Mouse (Mus musculus) liver, embryonic 14.5 days (tissue): ENCODE data around the gene Nlrp1b. TPM values are rescaled to one million over a fixed set of nuclear protein-coding genes. Genes with fewer than 3 reads are reported as not detected.

Source experiments
- ATAC-seq: fragments of 200-750 bp; cut with Nextera tagmentation; 2 replicates; pipeline ENCODE4 v1.8.0; 2017; ENCODE audit warnings: moderate number of reproducible peaks, mild to moderate bottlenecking, moderate library complexity; ENCODE audit not compliant: insufficient read depth
- DNase-seq, 3 experiments: peaks; one replicate each; pipeline ENCODE4 v3.0.0-alpha.2; 2012 to 2013; ENCODE audit warnings: low read depth in 3 of 3, low spot score in 3 of 3
- H3K27ac ChIP-seq: fragments of 300-500 bp; sonication (generic); 2 replicates; pipeline ENCODE4 v1.5.1; 2014; ENCODE audit warnings: moderate library complexity, mild to moderate bottlenecking, control low read depth, inconsistent platforms
- H3K27me3 ChIP-seq: fragments of 300-500 bp; sonication (generic); 2 replicates; pipeline ENCODE4 v1.6.1; 2014; ENCODE audit warnings: mild to moderate bottlenecking, low read length, moderate library complexity; ENCODE audit not compliant: control insufficient read depth, insufficient read depth
- H3K36me3 ChIP-seq: fragments of 300-500 bp; sonication (generic); replicated peaks from 2 replicates; pipeline ENCODE4 v1.6.1; 2014; ENCODE audit warnings: low read depth; ENCODE audit not compliant: control insufficient read depth, insufficient read depth
- H3K4me1 ChIP-seq, 2 experiments: fragments of 200-500 bp in 1 of 2; fragments of 300-500 bp in 1 of 2; sonication (generic) in 1 of 2; replicated peaks; 2 replicates each; pipeline ENCODE4 v1.6.1; 2012 to 2014; ENCODE audit warnings: antibody characterized with exemption in 1 of 2, inconsistent platforms in 1 of 2, low read length in 1 of 2; ENCODE audit not compliant: control insufficient read depth in 2 of 2, insufficient read depth in 2 of 2
- H3K4me2 ChIP-seq: fragments of 300-500 bp; sonication (generic); 2 replicates; pipeline ENCODE4 v1.6.1; 2014; ENCODE audit warnings: low read depth, mild to moderate bottlenecking, control low read depth, moderate library complexity
- H3K4me3 ChIP-seq, 2 experiments: fragments of 200-500 bp in 1 of 2; fragments of 300-500 bp in 1 of 2; sonication (generic) in 1 of 2; 2 replicates each; pipeline ENCODE4 v1.5.1; 2012 to 2014; ENCODE audit warnings: low read depth in 2 of 2, low read length in 2 of 2, mild to moderate bottlenecking in 2 of 2, control low read depth in 1 of 2, inconsistent platforms in 1 of 2, moderate library complexity in 1 of 2; ENCODE audit not compliant: insufficient read depth in 1 of 2
- H3K9ac ChIP-seq: fragments of 300-500 bp; sonication (generic); replicated peaks from 2 replicates; pipeline ENCODE4 v1.6.1; 2014; ENCODE audit warnings: mild to moderate bottlenecking, control low read depth, moderate library complexity
- H3K9me3 ChIP-seq: fragments of 300-500 bp; sonication (generic); 2 replicates; pipeline ENCODE4 v1.6.1; 2016; ENCODE audit warnings: low read length, mixed read lengths; ENCODE audit not compliant: control insufficient read depth
- CTCF ChIP-seq: IDR thresholded peaks from 2 replicates; pipeline ENCODE4 v1.5.1; 2016; ENCODE audit warnings: antibody characterized with exemption, low read depth, control low read depth
- EP300 ChIP-seq: IDR thresholded peaks from 2 replicates; pipeline ENCODE4 v1.6.1; 2016; ENCODE audit warnings: antibody characterized with exemption, low read depth
- WGBS: fragments of 180-500 bp; shearing (Covaris S2); extraction: QIAGEN DNeasy Blood & Tissue Kit; methylation state at CpG from one replicate; pipeline ENCODE4 v1.1.7; 2014; ENCODE audit not compliant: insufficient replicate concordance; 5-methylcytosine and 5-hydroxymethylcytosine counted together
- polyA plus RNA-seq, 2 experiments: library from polyadenylated mRNA; depleted of rRNA in 1 of 2; stranded (reverse) in 1 of 2; unstranded in 1 of 2; fragments of >200 nt; fragmentation: Nextera tagmentation in 1 of 2; extraction: Ambion mirVana in 1 of 2; gene quantifications; 2 replicates each; pipeline versions ENCODE4 v1.2.1 to v1.2.3; 2012 to 2014

Gene Nlrp1b
- 0.10 and 0.11 TPM in 2 replicates for polyA plus RNA-seq (2012; rRNA removed)
- polyA plus RNA-seq (2014; fragmentation: Nextera tagmentation; extraction: Ambion mirVana): 0.04 TPM in 1 of 2 replicates, not detected in the other

- ATAC-seq (no peak), DNase-seq (peak in 1 of 3 experiments; percentile 16)
- Histone ChIP-seq H3K27ac (no peak within 1 kb of the TSS), H3K27me3 (no peaks in the 10 kb centered on the region), H3K4me2 (no peak within 1 kb of the TSS), H3K4me1 (peaks cover 0 to 5% of the 10 kb centered on the region in 2 experiments; a peak in 2 of 4 replicates), H3K9ac (no peak within 1 kb of the TSS), H3K4me3 (no peak within 1 kb of the TSS), H3K9me3 (no peaks in the 10 kb centered on the region), H3K36me3 (no peaks in the 10 kb centered on the region)
- TF ChIP-seq CTCF (no peak), EP300 (no peak)
- 35% methylated on average over 2 of the region's 2 CpGs for WGBS
Observed at GRCm38 (mm10) chr11:71230684-71231480, at the start of gene Nlrp1b. Nlrp1b (minus strand) TSS chr11:71230733.

GRCm38 (mm10) chr11:71261036-71261435 is 30.5 kb upstream of the Nlrp1b start:
- Histone ChIP-seq H3K36me3 (no peaks in the 10 kb centered on the region), H3K4me2 (no peak overlapping the region), H3K27me3 (no peaks in the 10 kb centered on the region), H3K9ac (no peak overlapping the region), H3K9me3 (no peaks in the 10 kb centered on the region), H3K4me1 (no peaks in the 10 kb centered on the region), H3K27ac (no peak overlapping the region), H3K4me3 (no peak overlapping the region)
- DNase-seq: no peak
- TF ChIP-seq EP300 (no peak), CTCF (no peak)
- no peak for ATAC-seq
- 42% methylated on average over 3 of the region's 3 CpGs for WGBS

GRCm38 (mm10) chr11:71251333-71251732 is 20.8 kb upstream of the Nlrp1b start:
- TF ChIP-seq EP300: no peak
- no peak for TF ChIP-seq CTCF
- Histone ChIP-seq H3K4me2 (no peak overlapping the region), H3K4me3 (no peak overlapping the region), H3K27me3 (no peaks in the 10 kb centered on the region), H3K27ac (no peak overlapping the region), H3K4me1 (no peaks in the 10 kb centered on the region), H3K9ac (no peak overlapping the region), H3K36me3 (no peaks in the 10 kb centered on the region), H3K9me3 (no peaks in the 10 kb centered on the region)
- no peak for ATAC-seq
- peak in 1 of 3 experiments; percentile 31 for DNase-seq
- 14% methylated on average over 5 of the region's 5 CpGs for WGBS

DNA sequence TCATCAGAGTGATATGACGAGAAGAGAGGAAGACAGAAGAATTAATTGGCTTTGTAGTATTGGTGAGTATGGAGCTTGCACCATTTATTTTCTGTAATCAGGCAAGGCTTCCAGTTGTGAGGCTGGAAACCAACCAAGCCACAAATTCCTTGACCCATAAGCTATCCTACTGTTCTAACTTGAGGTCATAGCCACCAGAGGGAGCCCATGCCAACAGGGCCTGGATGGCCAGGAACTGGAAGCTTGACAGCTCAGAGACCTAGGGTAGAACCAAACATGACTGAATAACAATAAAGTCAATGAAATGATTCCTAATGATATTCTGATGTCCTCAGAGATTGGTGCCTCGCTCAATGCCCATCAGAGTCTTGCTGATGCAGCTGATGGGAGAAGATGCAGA is 5.9 kb downstream of the Nlrp1b start:
- TF ChIP-seq CTCF (peak; percentile 47), EP300 (no peak)
- 51% methylated on average over 2 of the region's 2 CpGs for WGBS
- no peak for DNase-seq

DNA sequence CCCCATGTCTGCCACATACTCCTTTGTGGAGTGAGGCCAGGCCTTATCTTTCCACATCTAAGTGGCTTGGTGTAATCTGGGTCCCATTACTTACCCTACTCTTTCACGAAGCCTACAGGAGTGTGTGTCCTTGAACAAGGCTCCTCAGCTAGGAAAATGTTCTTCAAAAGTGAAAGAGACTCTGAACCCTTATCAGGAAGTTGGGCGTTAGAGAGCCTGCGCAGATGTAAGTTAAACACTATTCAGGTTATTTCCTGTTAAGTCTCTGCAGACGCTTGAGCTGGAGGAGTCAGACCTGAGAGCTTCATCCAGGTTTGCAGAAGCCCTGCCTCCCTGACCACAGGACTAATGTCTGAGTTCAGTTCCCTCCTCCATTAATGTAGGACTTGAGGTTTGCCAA is 27.8 kb downstream of the Nlrp1b start:
- Histone ChIP-seq H3K9ac (no peak overlapping the region), H3K4me1 (no peaks in the 10 kb centered on the region), H3K27ac (no peak overlapping the region), H3K9me3 (no peaks in the 10 kb centered on the region), H3K4me2 (no peak overlapping the region), H3K27me3 (no peaks in the 10 kb centered on the region), H3K4me3 (no peak overlapping the region), H3K36me3 (no peaks in the 10 kb centered on the region)
- 36% methylated on average over 4 of the region's 4 CpGs for WGBS
- ATAC-seq: no peak
- no peak for TF ChIP-seq CTCF
- no peak for TF ChIP-seq EP300
- DNase-seq: no peak

More for the DNA sequence above, 5.9 kb downstream of the Nlrp1b start:
- H3K9ac ChIP-seq: no peak overlapping the region
- no peak for ATAC-seq
- no peak overlapping the region for H3K4me2 ChIP-seq
- no peaks in the 10 kb centered on the region for H3K36me3 ChIP-seq
- no peaks in the 10 kb centered on the region for H3K27me3 ChIP-seq
- H3K4me1 ChIP-seq: no peaks in the 10 kb centered on the region
- no peaks in the 10 kb centered on the region for H3K9me3 ChIP-seq
- no peak overlapping the region for H3K27ac ChIP-seq
- no peak overlapping the region for H3K4me3 ChIP-seq
